Mouse (Mus musculus): ENCODE measurements around the gene Syn3. TPM values are rescaled to one million over a fixed set of nuclear protein-coding genes. Genes with fewer than 3 reads are reported as not detected.
"Not testable (repeated sequence)": the region's sequence is repeated elsewhere in the genome, so short reads cannot be mapped to it uniquely, and the experiment has no call there.

Syn3 gene
- polyA plus RNA-seq, 1 experiment from 2014 or later = 2.1 TPM

DNA sequence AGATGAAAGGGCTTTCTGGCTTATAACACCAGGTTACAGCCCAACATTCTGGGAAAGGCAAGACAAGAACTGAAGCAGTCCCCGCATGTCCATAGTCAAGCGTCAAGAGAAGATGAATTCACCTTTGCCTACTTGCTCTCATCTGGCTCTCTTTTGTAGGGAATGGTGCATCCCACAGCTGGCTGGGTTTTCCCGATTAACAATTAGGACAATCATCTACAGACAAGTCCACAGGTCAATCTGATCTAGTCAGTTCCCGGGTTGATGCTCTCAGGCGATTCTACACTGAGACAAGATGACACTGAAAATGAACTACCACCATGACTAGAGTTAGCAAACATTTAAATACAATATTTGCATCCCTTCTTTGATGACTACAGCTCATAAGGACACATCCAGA, 47.4 kb downstream of the Syn3 start:
- TF ChIP-seq CTCF (IDR thresholded peaks at IDR 0.05) = no peak
- ChIA-PET CTCF (no interaction called here), POLR2A (no interaction called here)
- in situ Hi-C loops (cut with MboI; ENCODE audit: low pct_unique_long_range_greater_than_20kb) = loop anchor here (5.0 kb wide), 2 partner anchors 144 to 384 kb away; no protein-coding TSS in a partner anchor
- H3K27me3 ChIP-seq = no peaks in the 10 kb centered on the region
- ATAC-seq = no peak
- DNase-seq (ENCODE audit: low read depth, low spot score) = no peak

DNA sequence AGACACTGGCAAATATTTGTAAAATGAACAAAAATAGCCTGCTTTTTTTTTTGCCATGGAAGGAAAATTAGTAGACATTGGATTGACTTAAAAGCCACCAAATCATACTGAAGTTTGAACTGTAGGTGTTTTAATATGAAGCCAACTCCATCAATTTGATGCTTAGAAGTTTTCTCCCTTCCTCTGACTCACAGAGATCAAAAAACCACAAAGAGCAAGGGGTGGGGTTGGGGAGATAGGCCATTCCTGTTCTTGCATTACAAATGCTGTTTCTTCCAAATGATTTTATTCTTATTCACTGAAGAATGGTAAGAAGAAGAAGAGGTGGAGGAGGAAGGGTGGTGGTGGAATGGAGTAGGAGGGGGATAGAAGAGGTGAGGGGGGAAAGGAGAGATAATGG, 52.0 kb downstream of the Syn3 start:
- in situ Hi-C loops (cut with MboI; ENCODE audit: low pct_unique_long_range_greater_than_20kb) = no loop called here
- ChIA-PET CTCF (interaction anchor here (0.7 kb wide), 1 partner anchor 107 kb away, joined by 3 read pairs; no protein-coding TSS in a partner anchor), POLR2A (interaction anchor here (0.6 kb wide), 1 partner anchor 103 kb away, joined by 3 read pairs; no protein-coding TSS in a partner anchor)
- no peak for TF ChIP-seq CTCF (IDR thresholded peaks at IDR 0.05)
- ATAC-seq (no peak), DNase-seq (ENCODE audit: low read depth, low spot score) (no peak)
- H3K27me3 ChIP-seq = no peaks in the 10 kb centered on the region

DNA sequence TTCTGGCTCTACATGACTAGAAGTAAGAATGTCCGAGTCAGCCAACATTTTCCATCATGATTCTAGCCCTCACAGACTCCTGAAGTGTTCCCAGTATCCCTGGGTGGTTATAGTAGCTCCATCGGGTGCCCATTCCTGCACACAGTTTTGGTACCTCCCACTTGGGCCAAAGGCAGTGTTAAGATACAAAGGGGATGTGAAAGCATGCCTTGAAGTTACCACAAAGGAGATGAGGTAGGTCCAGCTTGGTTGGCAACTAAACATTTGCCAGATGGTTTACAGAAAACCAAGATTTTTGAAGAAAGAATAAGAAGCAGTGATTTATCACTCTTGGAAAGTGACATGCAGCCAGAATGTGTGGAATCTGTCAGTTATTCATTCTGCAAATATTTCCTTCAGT, 53.5 kb downstream of the Syn3 start:
- ChIA-PET POLR2A (no interaction called here), CTCF (interaction anchor here (1.2 kb wide), 1 partner anchor 19 kb away, joined by 3 read pairs; no protein-coding TSS in a partner anchor)
- no peak for DNase-seq (ENCODE audit: low read depth, low spot score)
- ATAC-seq = no peak
- TF ChIP-seq CTCF (IDR thresholded peaks at IDR 0.05) = no peak
- in situ Hi-C loops (cut with MboI; ENCODE audit: low pct_unique_long_range_greater_than_20kb) = no loop called here
- H3K27me3 ChIP-seq = no peaks in the 10 kb centered on the region

DNA sequence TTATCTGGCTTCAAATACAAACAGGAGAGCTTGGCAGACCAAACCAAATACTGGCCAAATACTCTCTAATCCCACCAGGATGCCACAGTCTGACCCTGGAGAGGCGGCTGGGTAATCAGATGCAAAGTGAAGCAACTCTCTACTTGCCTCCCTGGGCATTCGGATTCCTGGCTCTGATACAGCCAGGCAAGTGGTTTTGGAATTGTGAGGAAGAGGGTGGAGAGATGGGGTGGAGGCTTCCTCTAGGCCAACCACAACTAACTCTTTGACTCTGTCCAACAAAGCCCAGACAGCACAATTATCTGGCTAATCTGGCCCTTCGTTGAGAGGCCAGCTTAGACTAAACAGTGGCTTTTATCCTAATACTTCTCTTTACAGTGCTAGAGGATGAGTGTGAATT, 54.0 kb downstream of the Syn3 start:
- DNase-seq (ENCODE audit: low read depth, low spot score) (no peak), ATAC-seq (no peak)
- in situ Hi-C loops (cut with MboI; ENCODE audit: low pct_unique_long_range_greater_than_20kb) = no loop called here
- TF ChIP-seq CTCF (IDR thresholded peaks at IDR 0.05) = no peak
- H3K27me3 ChIP-seq = no peaks in the 10 kb centered on the region
- ChIA-PET CTCF (interaction anchor here (1.2 kb wide), 1 partner anchor 19 kb away, joined by 3 read pairs; no protein-coding TSS in a partner anchor), POLR2A (no interaction called here)

GRCm38 (mm10) chr10:86441765-86442164, 56.9 kb downstream of the Syn3 start:
- in situ Hi-C loops (cut with MboI; ENCODE audit: low pct_unique_long_range_greater_than_20kb) = no loop called here
- DNase-seq (ENCODE audit: low read depth, low spot score) (no peak), ATAC-seq (peak; percentile 61)
- H3K27me3 ChIP-seq = no peaks in the 10 kb centered on the region
- POLR2A ChIA-PET = no interaction called here
- CTCF ChIA-PET = interaction anchor here (1.7 kb wide), 1 partner anchor 22 kb away, joined by 5 read pairs; no protein-coding TSS in a partner anchor
- no peak for TF ChIP-seq CTCF (IDR thresholded peaks at IDR 0.05)

- H3K27me3 ChIP-seq = no peaks in the 10 kb centered on the region
- POLR2A ChIA-PET = no interaction called here
- DNase-seq (ENCODE audit: low read depth, low spot score) (no peak), ATAC-seq (no peak)
- in situ Hi-C loops (cut with MboI; ENCODE audit: low pct_unique_long_range_greater_than_20kb) = no loop called here
- TF ChIP-seq CTCF (IDR thresholded peaks at IDR 0.05) = no peak
- CTCF ChIA-PET = interaction anchor here (1.0 to 1.3 kb wide), 3 partner anchors 9 to 38 kb away, joined by 3 to 4 read pairs (median 3); no protein-coding TSS in a partner anchor
These were observed 59.1 kb downstream of the Syn3 start for GRCm38 (mm10) chr10:86439640-86440039.

GRCm38 (mm10) chr10:86437294-86437693, 61.4 kb downstream of the Syn3 start:
- DNase-seq (ENCODE audit: low read depth, low spot score) = no peak
- no peaks in the 10 kb centered on the region for H3K27me3 ChIP-seq
- in situ Hi-C loops (cut with MboI; ENCODE audit: low pct_unique_long_range_greater_than_20kb) = no loop called here
- POLR2A ChIA-PET = interaction anchor here (0.6 kb wide), 1 partner anchor 135 kb away, joined by 3 read pairs; no protein-coding TSS in a partner anchor
- CTCF ChIA-PET = interaction anchor here (1.4 to 1.9 kb wide), 3 partner anchors 8 to 68 kb away, joined by 3 to 6 read pairs (median 5); no protein-coding TSS in a partner anchor
- TF ChIP-seq CTCF (IDR thresholded peaks at IDR 0.05) = no peak
- ATAC-seq = no peak

- CTCF ChIA-PET = interaction anchor here (0.6 kb wide), 1 partner anchor 10 kb away, joined by 3 read pairs; no protein-coding TSS in a partner anchor
- POLR2A ChIA-PET; H3K27me3 ChIP-seq; ATAC-seq; DNase-seq (ENCODE audit: low read depth, low spot score); in situ Hi-C loops (cut with MboI; ENCODE audit: low pct_unique_long_range_greater_than_20kb): not testable (repeated sequence)
These were observed 63.7 kb downstream of the Syn3 start for GRCm38 (mm10) chr10:86435006-86435405.

DNA sequence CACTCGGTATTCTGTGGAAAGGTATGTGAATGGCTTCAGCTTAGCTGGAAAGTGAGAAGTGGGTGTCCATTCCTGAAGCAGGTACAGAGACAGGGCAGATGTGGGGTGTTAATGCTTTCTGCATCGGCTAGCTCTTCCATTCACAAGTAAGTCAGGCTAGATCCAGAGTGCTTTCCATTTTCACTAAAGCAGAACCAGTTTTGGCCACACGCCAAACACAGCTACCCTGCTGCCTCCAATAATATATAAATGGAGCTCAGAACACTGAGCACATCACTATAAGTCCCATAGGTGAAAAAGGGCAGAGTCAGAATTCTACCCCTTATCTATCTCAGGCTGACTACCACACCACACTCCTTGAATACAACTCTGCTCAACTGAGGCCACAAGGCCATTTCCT, 69.0 kb downstream of the Syn3 start:
- no peak for DNase-seq (ENCODE audit: low read depth, low spot score)
- H3K27me3 ChIP-seq = no peaks in the 10 kb centered on the region
- ATAC-seq = no peak
- in situ Hi-C loops (cut with MboI; ENCODE audit: low pct_unique_long_range_greater_than_20kb) = no loop called here
- TF ChIP-seq CTCF (IDR thresholded peaks at IDR 0.05) = no peak
- ChIA-PET CTCF (interaction anchor here (1.8 kb wide), 1 partner anchor 9 kb away, joined by 6 read pairs; no protein-coding TSS in a partner anchor), POLR2A (no interaction called here)

GRCm38 (mm10) chr10:86427956-86428355, 70.7 kb downstream of the Syn3 start:
- in situ Hi-C loops (cut with MboI; ENCODE audit: low pct_unique_long_range_greater_than_20kb) = no loop called here
- ATAC-seq (no peak), DNase-seq (ENCODE audit: low read depth, low spot score) (no peak)
- TF ChIP-seq CTCF (IDR thresholded peaks at IDR 0.05) = no peak
- CTCF ChIA-PET = interaction anchor here (1.8 kb wide), 1 partner anchor 10 kb away, joined by 6 read pairs; no protein-coding TSS in a partner anchor
- H3K27me3 ChIP-seq = no peaks in the 10 kb centered on the region
- POLR2A ChIA-PET = no interaction called here

DNA sequence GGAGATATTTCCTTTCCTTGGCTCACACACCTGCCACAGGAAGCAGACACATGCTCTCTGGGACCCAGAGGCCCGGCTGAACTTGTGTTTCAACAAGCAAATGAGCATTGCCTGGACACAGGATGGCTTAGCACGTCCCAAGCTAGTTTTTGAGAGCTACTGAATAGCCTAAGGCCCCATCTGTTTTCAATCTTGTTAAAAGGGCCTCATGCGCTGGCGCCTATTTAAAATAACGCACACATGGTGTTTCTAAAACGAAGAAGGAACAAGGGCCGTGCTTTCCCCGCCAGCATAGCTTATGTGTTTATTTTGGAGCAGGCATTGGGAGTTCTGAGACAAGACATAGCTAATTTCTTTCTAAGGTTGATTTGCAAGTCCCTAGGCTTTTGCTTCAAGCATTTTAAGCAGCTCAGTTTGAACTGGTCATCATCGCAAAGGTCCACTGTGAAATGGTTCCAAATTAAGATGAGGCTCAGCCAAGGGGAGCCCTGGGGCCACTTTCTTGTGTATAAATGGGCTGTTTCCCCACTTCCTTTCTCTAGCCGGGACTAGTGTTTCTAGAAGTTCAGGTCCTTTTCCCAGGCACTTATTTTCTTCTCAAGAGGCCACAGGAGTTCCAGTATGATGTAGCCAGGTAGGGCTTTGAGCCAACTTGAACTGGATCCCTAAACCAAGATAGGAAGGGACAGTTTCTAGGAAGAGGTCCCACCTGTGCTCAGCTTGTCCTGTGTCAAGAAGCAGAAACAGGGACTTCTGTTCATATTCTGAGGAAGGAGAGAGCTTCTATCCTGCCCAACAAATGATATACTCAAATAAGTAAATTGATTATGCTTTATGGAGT, 72.8 kb downstream of the Syn3 start:
- no peak for ATAC-seq
- CTCF ChIA-PET = interaction anchor here (1.1 to 1.2 kb wide), 2 partner anchors 9 to 36 kb away, joined by 3 read pairs; no protein-coding TSS in a partner anchor
- no peaks in the 10 kb centered on the region for H3K27me3 ChIP-seq
- in situ Hi-C loops (cut with MboI; ENCODE audit: low pct_unique_long_range_greater_than_20kb) = no loop called here
- POLR2A ChIA-PET = no interaction called here
- TF ChIP-seq CTCF (IDR thresholded peaks at IDR 0.05) = no peak
- no peak for DNase-seq (ENCODE audit: low read depth, low spot score)
